Mouse (Mus musculus) activated CD4-positive, CD25-positive, alpha-beta regulatory T cell, adult 9 weeks (primary cell): ENCODE measurements around the gene Olfr92. TPM values are rescaled to one million over a fixed set of nuclear protein-coding genes. Genes with fewer than 3 reads are reported as not detected.

Experiments
- polyA plus RNA-seq: library from polyadenylated mRNA; unstranded; fragments of 100-300 nt; shearing (Covaris generic); gene quantifications from one replicate; pipeline ENCODE4 v1.2.1, GENCODE M21; 2017

Gene Olfr92
- not detected for polyA plus RNA-seq

GRCm38 (mm10) chr17:37119988-37120387, at the start of gene Olfr92:
TSS of gene Olfr92 (minus strand) at chr17:37120088.

GRCm38 (mm10) chr17:37161394-37161793, 41.5 kb upstream of the Olfr92 start, which contains the start of gene Olfr93:
TSS of gene Olfr93 (minus strand) at chr17:37161494.

GRCm38 (mm10) chr17:37098178-37098577, 21.7 kb downstream of the Olfr92 start, which contains the start of gene Olfr91:
TSS of gene Olfr91 (minus strand) at chr17:37098278.

GRCm38 (mm10) chr17:37088399-37088798, 31.5 kb downstream of the Olfr92 start, which contains the start of gene Olfr90:
TSS of gene Olfr90 (minus strand) at chr17:37088499.

Other genes with a start within 250 kb of the Olfr92 start
- gene Trim40, start 230.0 kb downstream of the Olfr92 start, polyA plus RNA-seq = not detected
- not detected for gene Trim31, start 222.0 kb downstream of the Olfr92 start, polyA plus RNA-seq
- 0.21 TPM for gene Rnf39, start 177.2 kb downstream of the Olfr92 start, polyA plus RNA-seq
- 186 TPM for gene Ppp1r11, start 168.3 kb downstream of the Olfr92 start, polyA plus RNA-seq
- 98.8 TPM for gene Znrd1, start 161.5 kb downstream of the Olfr92 start, polyA plus RNA-seq
- gene Znrd1as, start 161.5 kb downstream of the Olfr92 start, polyA plus RNA-seq = 6.1 TPM
- not detected for gene 2410137M14Rik, start 138.9 kb downstream of the Olfr92 start, polyA plus RNA-seq
- gene H2-M5, start 130.6 kb downstream of the Olfr92 start, polyA plus RNA-seq = not detected
- gene Zfp57, start 118.9 kb downstream of the Olfr92 start, polyA plus RNA-seq = not detected
- gene Mog, start 96.7 kb downstream of the Olfr92 start, polyA plus RNA-seq = not detected
- 12.2 TPM for gene Gabbr1, start 74.1 kb downstream of the Olfr92 start, polyA plus RNA-seq
- gene Olfr90, start 31.6 kb downstream of the Olfr92 start, polyA plus RNA-seq = not detected
- 0.07 TPM for gene Olfr91, start 21.8 kb downstream of the Olfr92 start, polyA plus RNA-seq
- gene Olfr93, start 41.4 kb upstream of the Olfr92 start, polyA plus RNA-seq = not detected
- 0.70 TPM for gene Ubd, start 73.8 kb upstream of the Olfr92 start, polyA plus RNA-seq
- not detected for gene Olfr94, start 80.9 kb upstream of the Olfr92 start, polyA plus RNA-seq
- not detected for gene Olfr95, start 93.0 kb upstream of the Olfr92 start, polyA plus RNA-seq
- not detected for gene Olfr96, start 100.1 kb upstream of the Olfr92 start, polyA plus RNA-seq
- gene Olfr97, start 117.2 kb upstream of the Olfr92 start, polyA plus RNA-seq = not detected
- not detected for gene Olfr98, start 143.7 kb upstream of the Olfr92 start, polyA plus RNA-seq
- 138 TPM for gene H2-M3, start 150.1 kb upstream of the Olfr92 start, polyA plus RNA-seq
- gene Olfr99, start 163.4 kb upstream of the Olfr92 start, polyA plus RNA-seq = 4.1 TPM
- gene Olfr101, start 184.2 kb upstream of the Olfr92 start, polyA plus RNA-seq = 0.10 TPM
- not detected for gene Olfr102, start 197.0 kb upstream of the Olfr92 start, polyA plus RNA-seq
- not detected for gene Olfr103, start 219.6 kb upstream of the Olfr92 start, polyA plus RNA-seq
- gene Olfr104-ps, start 239.5 kb upstream of the Olfr92 start, polyA plus RNA-seq = not detected